Mouse (Mus musculus) C2C12 (cell line): Measurements from ENCODE around the gene Otog. TPM values are rescaled to one million over a fixed set of nuclear protein-coding genes. Genes with fewer than 3 reads are reported as not detected.

Experiments used
- H3K27me3 ChIP-seq: one replicate; pipeline ENCODE4 v1.6.1; 2011; ENCODE audit not compliant: control insufficient read depth, insufficient read depth, insufficient read length
- H3K36me3 ChIP-seq: one replicate; pipeline ENCODE4 v1.6.1; 2011; ENCODE audit not compliant: control insufficient read depth, insufficient read depth
- H3K4me3 ChIP-seq: one replicate; pipeline ENCODE4 v1.5.1; 2011; ENCODE audit warnings: mild to moderate bottlenecking, control low read depth; ENCODE audit not compliant: poor library complexity, insufficient read depth, severe bottlenecking
- H3K79me2 ChIP-seq: one replicate; pipeline ENCODE4 v1.6.1; 2011; ENCODE audit not compliant: control insufficient read depth, insufficient read depth
- H3K79me3 ChIP-seq: one replicate; pipeline ENCODE4 v1.6.1; 2011; ENCODE audit warnings: low read depth, control low read depth
- H3ac ChIP-seq: one replicate; pipeline ENCODE3; 2011; ENCODE audit warnings: low read depth; ENCODE audit not compliant: control insufficient read depth, insufficient read length
- CEBPB ChIP-seq: IDR thresholded peaks from one replicate; pipeline ENCODE4 v1.6.1; 2011; ENCODE audit warnings: low read depth, mild to moderate bottlenecking, control low read depth, moderate library complexity
- CTCF ChIP-seq: IDR thresholded peaks from one replicate; pipeline ENCODE4 v1.5.1; 2011; ENCODE audit not compliant: control insufficient read depth, insufficient read depth, insufficient read length
- FOSL1 ChIP-seq: IDR thresholded peaks from one replicate; pipeline ENCODE4 v1.8.0; 2011; ENCODE audit warnings: mild to moderate bottlenecking, low read length; ENCODE audit not compliant: poor library complexity, insufficient read depth, severe bottlenecking
- MAX ChIP-seq: IDR thresholded peaks from one replicate; pipeline ENCODE4 v1.6.1; 2011; ENCODE audit warnings: mild to moderate bottlenecking, control low read depth
- MYOD1 ChIP-seq: IDR thresholded peaks from one replicate; pipeline ENCODE4 v1.6.1; 2011; ENCODE audit warnings: low read depth; ENCODE audit not compliant: control insufficient read depth, insufficient read length
- MYOG ChIP-seq: IDR thresholded peaks from one replicate; pipeline ENCODE4 v1.6.1; 2011; ENCODE audit not compliant: control insufficient read depth, insufficient read length; ENCODE audit errors: extremely low read depth
- USF1 ChIP-seq: IDR thresholded peaks from one replicate; pipeline ENCODE4 v1.6.1; 2011; ENCODE audit warnings: low read depth, mild to moderate bottlenecking, control low read depth, moderate library complexity
- long read RNA-seq, 2 experiments: library from polyadenylated mRNA; unstranded; transcript quantifications; one replicate each; pipeline ENCODE4 v2.0.0; 2019 to 2020
- polyA plus RNA-seq: library from polyadenylated mRNA; unstranded; fragments of >200 nt; fragmentation: generic; extraction: Trizol; gene quantifications from one replicate; pipeline ENCODE4 v1.2.1, GENCODE M21; 2012; ENCODE audit warnings: missing spikeins

The Otog gene
- 0.04 TPM for polyA plus RNA-seq
- long read RNA-seq, experiment 1, partial matches to known transcripts = 1 of 3 reads
- long read RNA-seq, experiment 1, other reads (novel, unspliced or antisense) = 2 of 3 reads
- long read RNA-seq, experiment 2 = 0 reads

DNA sequence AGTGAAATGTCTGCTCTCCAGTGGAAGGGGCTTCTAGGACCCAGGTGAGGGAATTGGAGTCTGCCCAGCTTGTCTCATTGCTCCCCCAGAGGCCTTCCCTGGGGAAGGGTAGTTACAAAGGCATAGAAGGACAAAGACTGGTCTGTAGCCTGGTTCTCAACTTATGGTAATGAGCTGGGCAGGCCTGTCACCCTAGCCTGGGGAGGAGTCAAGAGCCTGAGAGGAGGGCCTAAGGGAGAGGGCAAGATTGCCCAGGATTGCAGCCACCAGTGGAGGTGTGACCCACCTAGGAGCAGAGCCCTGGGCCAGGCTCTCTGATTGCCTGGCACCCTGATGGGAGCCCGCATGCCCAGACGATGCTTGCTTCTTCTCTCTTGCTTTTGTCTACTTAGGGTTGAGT lies at the start of gene Otog:
TSS of gene Otog (plus strand) at position 292 of the 400 bp plus-strand sequence.
- H3ac ChIP-seq = no peak within 1 kb of the TSS
- no peaks in the 10 kb centered on the region for H3K36me3 ChIP-seq
- peaks cover 49% of the 10 kb centered on the region for H3K27me3 ChIP-seq
- H3K79me3 ChIP-seq = no peaks in the 10 kb centered on the region
- no peaks in the 10 kb centered on the region for H3K79me2 ChIP-seq
- no peak for TF ChIP-seq MYOD1
- TF ChIP-seq USF1 = no peak
- TF ChIP-seq FOSL1 = no peak
- no peak for TF ChIP-seq MYOG
- no peak for TF ChIP-seq CEBPB
- TF ChIP-seq CTCF = no peak
- TF ChIP-seq MAX = no peak
- H3K4me3 ChIP-seq = no peak within 1 kb of the TSS

DNA sequence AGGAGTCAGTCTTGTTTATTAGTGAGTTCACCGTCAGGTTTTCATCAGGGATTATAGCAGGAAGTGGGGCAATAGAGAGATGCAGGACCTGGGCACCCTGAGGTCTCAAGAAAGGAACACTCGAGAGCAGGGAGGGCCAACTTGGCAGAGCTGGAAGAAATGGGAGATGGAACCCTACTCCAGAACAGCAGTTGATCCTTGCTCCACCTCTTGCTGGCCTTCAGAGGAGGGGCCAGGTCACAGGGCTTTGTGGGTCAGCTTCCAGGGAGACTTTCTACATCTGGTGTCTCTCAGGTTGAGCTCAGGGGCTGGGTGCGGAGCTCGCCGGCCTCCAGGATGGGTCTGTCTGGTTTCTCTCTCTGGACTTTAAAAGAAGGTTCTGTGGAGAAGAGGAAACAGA lies 45.4 kb upstream of the Otog start:
- TF ChIP-seq MYOD1 = no peak
- TF ChIP-seq MAX = no peak
- no peak for TF ChIP-seq FOSL1
- no peak for TF ChIP-seq CEBPB
- TF ChIP-seq MYOG = no peak
- TF ChIP-seq CTCF = no peak
- no peak for TF ChIP-seq USF1
- Histone ChIP-seq H3K27me3 (peaks cover 70% of the 10 kb centered on the region), H3K36me3 (no peaks in the 10 kb centered on the region)

DNA sequence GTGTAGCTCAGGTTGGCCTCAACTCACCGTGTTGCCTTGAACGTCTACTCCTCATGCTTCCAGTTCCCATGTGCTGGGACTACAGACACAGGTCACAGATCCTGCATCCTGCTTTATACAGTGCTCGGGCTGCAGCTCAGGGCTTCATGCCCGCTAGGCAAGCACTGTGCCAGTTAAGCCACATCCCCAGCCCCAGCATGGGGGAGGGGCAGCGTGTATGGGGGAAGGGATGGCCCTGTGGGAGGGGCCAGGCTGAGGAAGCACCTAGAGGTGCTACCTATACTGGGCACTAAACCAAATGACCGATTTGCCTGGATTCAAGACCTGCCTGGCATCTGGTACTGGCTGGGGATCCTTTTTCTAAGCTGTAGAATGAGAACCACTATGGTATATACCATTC lies 40.8 kb upstream of the Otog start:
- Histone ChIP-seq H3K27me3 (peaks cover 46% of the 10 kb centered on the region), H3K79me3 (no peaks in the 10 kb centered on the region), H3K36me3 (no peaks in the 10 kb centered on the region), H3ac (no peak overlapping the region), H3K4me3 (no peak overlapping the region), H3K79me2 (no peaks in the 10 kb centered on the region)
- no peak for TF ChIP-seq USF1

More for the DNA sequence above, 45.4 kb upstream of the Otog start:
- Histone ChIP-seq H3ac (no peak overlapping the region), H3K4me3 (no peak overlapping the region), H3K79me2 (no peaks in the 10 kb centered on the region), H3K79me3 (no peaks in the 10 kb centered on the region)

DNA sequence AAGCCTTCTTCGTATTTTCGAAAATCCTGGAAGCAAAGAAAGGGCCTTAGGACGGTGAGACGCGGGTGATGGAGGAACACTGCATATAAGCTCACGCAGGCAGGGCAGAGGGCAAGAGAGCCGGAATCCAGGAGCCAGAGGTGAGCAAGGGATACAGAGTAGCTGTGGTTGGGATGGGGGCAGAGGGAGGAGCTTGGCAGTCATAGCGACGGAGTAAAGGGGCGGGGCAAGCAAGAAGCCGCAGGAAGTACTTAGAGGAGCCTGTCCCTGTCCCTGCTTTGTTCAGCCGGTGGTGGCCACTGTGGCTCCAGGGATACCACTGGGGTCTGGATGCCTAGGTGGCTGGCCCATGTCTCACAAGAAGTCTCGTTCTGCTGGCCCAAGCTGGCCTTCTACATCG lies 39.1 kb upstream of the Otog start:
- Histone ChIP-seq H3K79me2 (no peaks in the 10 kb centered on the region), H3K36me3 (no peaks in the 10 kb centered on the region), H3K27me3 (peaks cover 36% of the 10 kb centered on the region), H3ac (no peak overlapping the region), H3K79me3 (no peaks in the 10 kb centered on the region), H3K4me3 (no peak overlapping the region)
- TF ChIP-seq USF1 = no peak
- no peak for TF ChIP-seq MAX
- no peak for TF ChIP-seq CEBPB
- TF ChIP-seq FOSL1 = no peak
- no peak for TF ChIP-seq MYOG
- TF ChIP-seq MYOD1 = no peak
- no peak for TF ChIP-seq CTCF

- Histone ChIP-seq H3K27me3 (peaks cover 36% of the 10 kb centered on the region), H3K79me2 (no peaks in the 10 kb centered on the region), H3K36me3 (no peaks in the 10 kb centered on the region), H3ac (no peak overlapping the region), H3K4me3 (no peak overlapping the region), H3K79me3 (no peaks in the 10 kb centered on the region)
- TF ChIP-seq FOSL1 = no peak
- no peak for TF ChIP-seq CEBPB
- no peak for TF ChIP-seq MYOD1
- TF ChIP-seq MYOG = no peak
- no peak for TF ChIP-seq MAX
- TF ChIP-seq CTCF = no peak
- no peak for TF ChIP-seq USF1
Measured at GRCm38 (mm10) chr7:46204046-46204471, 36.7 kb upstream of the Otog start.

DNA sequence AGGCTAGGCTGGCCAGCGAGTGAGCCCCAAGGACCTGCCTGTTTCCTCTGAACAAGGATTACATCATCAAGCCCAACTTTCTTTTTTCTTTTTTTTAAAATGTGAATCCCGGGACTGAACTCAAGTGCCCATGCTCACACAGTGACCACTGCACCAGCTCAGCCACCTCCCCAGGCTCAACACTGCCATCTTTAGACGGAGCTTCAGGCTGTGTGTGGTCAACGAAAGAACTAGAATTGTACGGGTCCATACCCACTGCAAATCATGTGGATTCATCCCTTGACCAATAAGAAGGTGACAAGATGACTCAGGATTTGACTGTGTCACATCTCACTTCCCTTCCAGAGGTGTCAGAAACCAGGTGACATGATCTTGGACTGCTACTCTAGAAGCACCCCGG lies 36.0 kb upstream of the Otog start:
- H3ac ChIP-seq = no peak overlapping the region
- H3K79me2 ChIP-seq = no peaks in the 10 kb centered on the region
- H3K36me3 ChIP-seq = no peaks in the 10 kb centered on the region
- H3K79me3 ChIP-seq = no peaks in the 10 kb centered on the region
- H3K4me3 ChIP-seq = no peak overlapping the region
- TF ChIP-seq MAX = no peak
- no peak for TF ChIP-seq CTCF
- TF ChIP-seq FOSL1 = no peak
- no peak for TF ChIP-seq MYOD1
- TF ChIP-seq CEBPB = no peak
- no peak for TF ChIP-seq MYOG
- no peak for TF ChIP-seq USF1
- H3K27me3 ChIP-seq = peaks cover 36% of the 10 kb centered on the region
